Mouse (Mus musculus) embryonic facial prominence, embryonic 14.5 days (tissue): ENCODE measurements around the gene Ercc1. TPM values are rescaled to one million over a fixed set of nuclear protein-coding genes. Genes with fewer than 3 reads are reported as not detected.
A peak's percentile ranks its signal among the peaks of the same experiment; 100 is the strongest.

Source experiments
- ATAC-seq: fragments of 200-750 bp; cut with Nextera tagmentation; 2 replicates; pipeline ENCODE4 v1.8.0; 2017; ENCODE audit warnings: low read depth, moderate number of reproducible peaks, moderate TSS enrichment
- DNase-seq: peaks from one replicate; pipeline ENCODE4 v3.0.0-alpha.2; 2015; ENCODE audit warnings: low spot score
- H3K27ac ChIP-seq: fragments of 300-500 bp; sonication (generic); replicated peaks from 2 replicates; pipeline ENCODE4 v1.5.1; 2014; ENCODE audit warnings: low read depth, mild to moderate bottlenecking, low read length, moderate library complexity
- H3K27me3 ChIP-seq: fragments of 300-500 bp; sonication (generic); replicated peaks from 2 replicates; pipeline ENCODE4 v1.6.1; 2014; ENCODE audit warnings: low read length; ENCODE audit not compliant: control insufficient read depth, insufficient read depth
- H3K36me3 ChIP-seq: fragments of 300-500 bp; sonication (generic); 2 replicates; pipeline ENCODE4 v1.6.1; 2014; ENCODE audit warnings: low read length, mixed read lengths; ENCODE audit not compliant: control insufficient read depth, insufficient read depth
- H3K4me1 ChIP-seq: fragments of 300-500 bp; sonication (generic); 2 replicates; pipeline ENCODE4 v1.6.1; 2014; ENCODE audit warnings: antibody characterized with exemption, low read length; ENCODE audit not compliant: control insufficient read depth, insufficient read depth
- H3K4me2 ChIP-seq: fragments of 300-500 bp; sonication (generic); 2 replicates; pipeline ENCODE4 v1.6.1; 2014; ENCODE audit warnings: low read depth, mild to moderate bottlenecking, low read length, moderate library complexity, mixed read lengths
- H3K4me3 ChIP-seq: fragments of 300-500 bp; sonication (generic); 2 replicates; pipeline ENCODE4 v1.5.1; 2014; ENCODE audit warnings: low read depth, mild to moderate bottlenecking, low read length
- H3K9ac ChIP-seq: fragments of 300-500 bp; sonication (generic); 2 replicates; pipeline ENCODE4 v1.6.1; 2014; ENCODE audit warnings: low read depth, mild to moderate bottlenecking, low read length, moderate library complexity, mixed read lengths
- H3K9me3 ChIP-seq: fragments of 300-500 bp; sonication (generic); 2 replicates; pipeline ENCODE4 v1.6.1; 2016; ENCODE audit warnings: low read length; ENCODE audit not compliant: control insufficient read depth
- WGBS: fragments of 180-500 bp; shearing (Covaris S2); extraction: QIAGEN DNeasy Blood & Tissue Kit; methylation state at CpG from one replicate; pipeline ENCODE4 v1.1.7; 2014; 5-methylcytosine and 5-hydroxymethylcytosine counted together
- polyA plus RNA-seq: library from polyadenylated mRNA; unstranded; fragments of >200 nt; fragmentation: Nextera tagmentation; extraction: Ambion mirVana; gene quantifications from 2 replicates; pipeline ENCODE4 v1.2.1, GENCODE M21; 2014

Gene Ercc1
- polyA plus RNA-seq: 64.0 and 75.1 TPM in 2 replicates

GRCm38 (mm10) chr7:19344237-19344847, at the start of gene Ercc1:
Gene Ercc1 (plus strand): TSS chr7:19344778.
- no peak for ATAC-seq
- peaks cover 14% of the 10 kb centered on the region for H3K36me3 ChIP-seq
- peak within 1 kb of the TSS; percentile 86 for H3K4me2 ChIP-seq
- H3K4me3 ChIP-seq: peak within 1 kb of the TSS; percentile 75
- H3K4me1 ChIP-seq: peaks cover 18% of the 10 kb centered on the region
- DNase-seq: no peak
- H3K9me3 ChIP-seq: no peaks in the 10 kb centered on the region
- peak within 1 kb of the TSS; percentile 79 for H3K9ac ChIP-seq
- peak within 1 kb of the TSS; percentile 86 for H3K27ac ChIP-seq
- WGBS: 25% methylated on average over 11 of the region's 12 CpGs
- H3K27me3 ChIP-seq: peaks cover 7% of the 10 kb centered on the region; the same call in 1 of the 2 replicates

- peak overlapping the region; percentile 61 for H3K4me2 ChIP-seq
- peaks cover 7% of the 10 kb centered on the region for H3K4me1 ChIP-seq
- H3K36me3 ChIP-seq: no peaks in the 10 kb centered on the region
- 19% methylated on average over 22 of the region's 22 CpGs for WGBS
- peak overlapping the region; percentile 61 for H3K9ac ChIP-seq
- DNase-seq (peak; percentile 97), ATAC-seq (peak; percentile 74)
- no peaks in the 10 kb centered on the region for H3K27me3 ChIP-seq
- H3K4me3 ChIP-seq: peak overlapping the region; percentile 36
- no peaks in the 10 kb centered on the region for H3K9me3 ChIP-seq
- no peak overlapping the region for H3K27ac ChIP-seq
These were observed 48.9 kb upstream of the Ercc1 start for GRCm38 (mm10) chr7:19295503-19296185.

- peaks cover 3% of the 10 kb centered on the region; the same call in 1 of the 2 replicates for H3K4me1 ChIP-seq
- WGBS: 90% methylated on average over 6 of the region's 6 CpGs
- peaks cover 7% of the 10 kb centered on the region for H3K27me3 ChIP-seq
- no peak overlapping the region for H3K4me3 ChIP-seq
- H3K9ac ChIP-seq: no peak overlapping the region
- DNase-seq (no peak), ATAC-seq (no peak)
- no peaks in the 10 kb centered on the region for H3K9me3 ChIP-seq
- H3K36me3 ChIP-seq: no peaks in the 10 kb centered on the region
- H3K27ac ChIP-seq: no peak overlapping the region
- H3K4me2 ChIP-seq: no peak overlapping the region
These were observed 47.5 kb upstream of the Ercc1 start for GRCm38 (mm10) chr7:19297034-19297433.

GRCm38 (mm10) chr7:19297794-19298193, 46.8 kb upstream of the Ercc1 start:
- Histone ChIP-seq H3K9ac (no peak overlapping the region), H3K36me3 (no peaks in the 10 kb centered on the region), H3K4me3 (no peak overlapping the region), H3K9me3 (no peaks in the 10 kb centered on the region), H3K4me2 (no peak overlapping the region), H3K27me3 (peaks cover 15% of the 10 kb centered on the region), H3K4me1 (peaks cover 3% of the 10 kb centered on the region; the same call in 1 of the 2 replicates), H3K27ac (no peak overlapping the region)
- DNase-seq (no peak), ATAC-seq (no peak)
- WGBS: 94% methylated on average over 5 of the region's 5 CpGs

- 16% methylated on average over 3 of the region's 3 CpGs for WGBS
- H3K9me3 ChIP-seq: no peaks in the 10 kb centered on the region
- H3K4me2 ChIP-seq: no peak overlapping the region
- peaks cover 29% of the 10 kb centered on the region for H3K27me3 ChIP-seq
- DNase-seq: peak; percentile 45
- H3K36me3 ChIP-seq: no peaks in the 10 kb centered on the region
- H3K27ac ChIP-seq: no peak overlapping the region
- H3K4me1 ChIP-seq: peaks cover 3% of the 10 kb centered on the region; the same call in 1 of the 2 replicates
- no peak overlapping the region for H3K4me3 ChIP-seq
- ATAC-seq: no peak
- H3K9ac ChIP-seq: no peak overlapping the region
These were observed 45.4 kb upstream of the Ercc1 start for GRCm38 (mm10) chr7:19299194-19299593.

GRCm38 (mm10) chr7:19300501-19301421, 43.8 kb upstream of the Ercc1 start:
- H3K9me3 ChIP-seq: no peaks in the 10 kb centered on the region
- no peak overlapping the region for H3K27ac ChIP-seq
- WGBS: 0% methylated on average over 29 of the region's 29 CpGs
- H3K9ac ChIP-seq: peak overlapping the region; percentile 56
- H3K36me3 ChIP-seq: no peaks in the 10 kb centered on the region
- H3K4me3 ChIP-seq: peak overlapping the region; percentile 48
- peak overlapping the region; percentile 54 for H3K4me2 ChIP-seq
- ATAC-seq (peak; percentile 84), DNase-seq (peak; percentile 92)
- peaks cover 3% of the 10 kb centered on the region for H3K4me1 ChIP-seq
- H3K27me3 ChIP-seq: peaks cover 44% of the 10 kb centered on the region

- no peak for ATAC-seq
- Histone ChIP-seq H3K9me3 (no peaks in the 10 kb centered on the region), H3K27ac (no peak overlapping the region), H3K4me3 (peak overlapping the region; percentile 48), H3K4me2 (peak overlapping the region; percentile 54), H3K9ac (no peak overlapping the region; the same call in 1 of the 2 replicates), H3K27me3 (peaks cover 53% of the 10 kb centered on the region), H3K4me1 (peaks cover 3% of the 10 kb centered on the region), H3K36me3 (no peaks in the 10 kb centered on the region)
- no peak for DNase-seq
- WGBS: 10% methylated on average over 16 of the region's 16 CpGs
These were observed 42.9 kb upstream of the Ercc1 start for GRCm38 (mm10) chr7:19301461-19302263.
